Mouse (Mus musculus): Measurements from ENCODE around the gene Tspan9. TPM values are rescaled to one million over a fixed set of nuclear protein-coding genes. Genes with fewer than 3 reads are reported as not detected.

The Tspan9 gene
- polyA plus RNA-seq, 1 experiment: 29.8 TPM

- WGBS: 60% methylated on average over 7 of the region's 7 CpGs
- no peaks in the 10 kb centered on the region for H3K36me3 ChIP-seq (ENCODE audit: control insufficient read depth, insufficient read depth, low read length)
- no peak overlapping the region for H3K27ac ChIP-seq (ENCODE audit: insufficient read depth, low read length)
- DNase-seq (ENCODE audit: low read depth in 1 of 2, low spot score in 2 of 2): no peak
- TF ChIP-seq POLR2A (IDR thresholded peaks at IDR 0.05; ENCODE audit: low read depth, low read length) (no peak), CTCF (IDR thresholded peaks at IDR 0.05; ENCODE audit: extremely low read depth, insufficient read depth, insufficient read length, insufficient replicate concordance) (no peak)
- H3K27me3 ChIP-seq (ENCODE audit: control insufficient read depth, insufficient read depth, low read length): no peaks in the 10 kb centered on the region
- no peaks in the 10 kb centered on the region for H3K4me1 ChIP-seq (ENCODE audit: control insufficient read depth, insufficient read depth, insufficient read length)
- H3K4me3 ChIP-seq (ENCODE audit: extremely low read depth, insufficient read depth, insufficient read length): no peak overlapping the region
These were observed 193.5 kb downstream of the Tspan9 start for GRCm38 (mm10) chr6:127949885-127950284.

GRCm38 (mm10) chr6:127948656-127949055 is 194.7 kb downstream of the Tspan9 start:
- no peak overlapping the region for H3K4me3 ChIP-seq (ENCODE audit: extremely low read depth, insufficient read depth, insufficient read length)
- H3K36me3 ChIP-seq (ENCODE audit: control insufficient read depth, insufficient read depth, low read length): no peaks in the 10 kb centered on the region
- no peak for DNase-seq (ENCODE audit: low read depth in 1 of 2, low spot score in 2 of 2)
- H3K4me1 ChIP-seq (ENCODE audit: control insufficient read depth, insufficient read depth, insufficient read length): no peaks in the 10 kb centered on the region
- no peaks in the 10 kb centered on the region for H3K27me3 ChIP-seq (ENCODE audit: control insufficient read depth, insufficient read depth, low read length)
- TF ChIP-seq CTCF (IDR thresholded peaks at IDR 0.05; ENCODE audit: extremely low read depth, insufficient read depth, insufficient read length, insufficient replicate concordance) (no peak), POLR2A (IDR thresholded peaks at IDR 0.05; ENCODE audit: low read depth, low read length) (no peak)
- 84% methylated on average over 9 of the region's 9 CpGs for WGBS
- H3K27ac ChIP-seq (ENCODE audit: insufficient read depth, low read length): no peak overlapping the region

GRCm38 (mm10) chr6:127945725-127946124 is 197.7 kb downstream of the Tspan9 start:
- DNase-seq (ENCODE audit: low read depth in 1 of 2, low spot score in 2 of 2): peak in 1 of 2 experiments; percentile 30

GRCm38 (mm10) chr6:127942421-127942820 is 201.0 kb downstream of the Tspan9 start:
- Histone ChIP-seq H3K27me3 (ENCODE audit: control insufficient read depth, insufficient read depth, low read length) (no peaks in the 10 kb centered on the region), H3K36me3 (ENCODE audit: control insufficient read depth, insufficient read depth, low read length) (no peaks in the 10 kb centered on the region), H3K4me1 (ENCODE audit: control insufficient read depth, insufficient read depth, insufficient read length) (no peaks in the 10 kb centered on the region), H3K4me3 (ENCODE audit: extremely low read depth, insufficient read depth, insufficient read length) (no peak overlapping the region), H3K27ac (ENCODE audit: insufficient read depth, low read length) (no peak overlapping the region)
- DNase-seq (ENCODE audit: low read depth in 1 of 2, low spot score in 2 of 2): no peak
- WGBS: 89% methylated on average over 8 of the region's 8 CpGs
- TF ChIP-seq CTCF (IDR thresholded peaks at IDR 0.05; ENCODE audit: extremely low read depth, insufficient read depth, insufficient read length, insufficient replicate concordance): no peak
- no peak for TF ChIP-seq POLR2A (IDR thresholded peaks at IDR 0.05; ENCODE audit: low read depth, low read length)

More at GRCm38 (mm10) chr6:127945725-127946124, 197.7 kb downstream of the Tspan9 start:
- Histone ChIP-seq H3K4me3 (ENCODE audit: extremely low read depth, insufficient read depth, insufficient read length) (no peak overlapping the region), H3K36me3 (ENCODE audit: control insufficient read depth, insufficient read depth, low read length) (no peaks in the 10 kb centered on the region), H3K4me1 (ENCODE audit: control insufficient read depth, insufficient read depth, insufficient read length) (no peaks in the 10 kb centered on the region), H3K27ac (ENCODE audit: insufficient read depth, low read length) (no peak overlapping the region), H3K27me3 (ENCODE audit: control insufficient read depth, insufficient read depth, low read length) (no peaks in the 10 kb centered on the region)
- WGBS: 57% methylated on average over 9 of the region's 9 CpGs
- TF ChIP-seq CTCF (IDR thresholded peaks at IDR 0.05; ENCODE audit: extremely low read depth, insufficient read depth, insufficient read length, insufficient replicate concordance) (peak; percentile 62; the same call in 1 of the 2 replicates), POLR2A (IDR thresholded peaks at IDR 0.05; ENCODE audit: low read depth, low read length) (no peak)

GRCm38 (mm10) chr6:127935105-127935504 is 208.3 kb downstream of the Tspan9 start:
- H3K36me3 ChIP-seq (ENCODE audit: control insufficient read depth, insufficient read depth, low read length): no peaks in the 10 kb centered on the region
- TF ChIP-seq CTCF (IDR thresholded peaks at IDR 0.05; ENCODE audit: extremely low read depth, insufficient read depth, insufficient read length, insufficient replicate concordance): no peak
- TF ChIP-seq POLR2A (IDR thresholded peaks at IDR 0.05; ENCODE audit: low read depth, low read length): no peak
- H3K27me3 ChIP-seq (ENCODE audit: control insufficient read depth, insufficient read depth, low read length): no peaks in the 10 kb centered on the region
- no peak overlapping the region for H3K4me3 ChIP-seq (ENCODE audit: extremely low read depth, insufficient read depth, insufficient read length)
- DNase-seq (ENCODE audit: low read depth in 1 of 2, low spot score in 2 of 2): no peak
- no peak overlapping the region for H3K27ac ChIP-seq (ENCODE audit: insufficient read depth, low read length)
- H3K4me1 ChIP-seq (ENCODE audit: control insufficient read depth, insufficient read depth, insufficient read length): no peaks in the 10 kb centered on the region
- 72% methylated on average over 3 of the region's 3 CpGs for WGBS

- H3K27ac ChIP-seq (ENCODE audit: insufficient read depth, low read length): no peak overlapping the region
- WGBS: 92% methylated on average over 5 of the region's 5 CpGs
- no peak for DNase-seq (ENCODE audit: low read depth in 1 of 2, low spot score in 2 of 2)
- no peaks in the 10 kb centered on the region for H3K27me3 ChIP-seq (ENCODE audit: control insufficient read depth, insufficient read depth, low read length)
- no peaks in the 10 kb centered on the region for H3K4me1 ChIP-seq (ENCODE audit: control insufficient read depth, insufficient read depth, insufficient read length)
- H3K4me3 ChIP-seq (ENCODE audit: extremely low read depth, insufficient read depth, insufficient read length): no peak overlapping the region
- no peaks in the 10 kb centered on the region for H3K36me3 ChIP-seq (ENCODE audit: control insufficient read depth, insufficient read depth, low read length)
- TF ChIP-seq CTCF (IDR thresholded peaks at IDR 0.05; ENCODE audit: extremely low read depth, insufficient read depth, insufficient read length, insufficient replicate concordance) (no peak), POLR2A (IDR thresholded peaks at IDR 0.05; ENCODE audit: low read depth, low read length) (no peak)
These were observed 209.6 kb downstream of the Tspan9 start for GRCm38 (mm10) chr6:127933841-127934240.

- TF ChIP-seq POLR2A (IDR thresholded peaks at IDR 0.05; ENCODE audit: low read depth, low read length): no peak
- no peak for TF ChIP-seq CTCF (IDR thresholded peaks at IDR 0.05; ENCODE audit: extremely low read depth, insufficient read depth, insufficient read length, insufficient replicate concordance)
- 75% methylated on average over 5 of the region's 5 CpGs for WGBS
- Histone ChIP-seq H3K4me3 (ENCODE audit: extremely low read depth, insufficient read depth, insufficient read length) (no peak overlapping the region), H3K27me3 (ENCODE audit: control insufficient read depth, insufficient read depth, low read length) (no peaks in the 10 kb centered on the region), H3K4me1 (ENCODE audit: control insufficient read depth, insufficient read depth, insufficient read length) (no peaks in the 10 kb centered on the region), H3K36me3 (ENCODE audit: control insufficient read depth, insufficient read depth, low read length) (no peaks in the 10 kb centered on the region), H3K27ac (ENCODE audit: insufficient read depth, low read length) (no peak overlapping the region)
- no peak for DNase-seq (ENCODE audit: low read depth in 1 of 2, low spot score in 2 of 2)
These were observed 210.7 kb downstream of the Tspan9 start for GRCm38 (mm10) chr6:127932697-127933096.
